Mouse (Mus musculus): ENCODE results near the gene Adgrd1. TPM values are rescaled to one million over a fixed set of nuclear protein-coding genes. Genes with fewer than 3 reads are reported as not detected.

Gene Adgrd1
- polyA plus RNA-seq, 1 experiment from 2014 or later = 0.11 TPM

- Histone ChIP-seq H3K4me2 (replicated peaks) (no peak overlapping the region), H3K36me3 (no peaks in the 10 kb centered on the region), H3K9ac (replicated peaks) (no peak overlapping the region), H3K4me3 (no peak overlapping the region), H3K9me3 (peaks cover 2% of the 10 kb centered on the region; the same call in 1 of the 2 replicates), H3K27me3 (no peaks in the 10 kb centered on the region), H3K27ac (replicated peaks) (0 out of 2 replicates have a peak overlapping the region, but pooled peaks have one; percentile 32), H3K4me1 (peaks cover 25% of the 10 kb centered on the region)
- WGBS = 86% methylated on average over 2 of the region's 2 CpGs
- ATAC-seq (ENCODE audit: low FRiP score, low read depth) = no peak
These were observed 119.5 kb downstream of the Adgrd1 start for GRCm38 (mm10) chr5:129216001-129216400.

GRCm38 (mm10) chr5:129217481-129218221 lies 121.1 kb downstream of the Adgrd1 start:
- ATAC-seq (ENCODE audit: low FRiP score, low read depth) = 0 out of 2 replicates have a peak, but pooled peaks have one; percentile 20
- no peak overlapping the region for H3K4me3 ChIP-seq
- WGBS = 14% methylated on average over 22 of the region's 22 CpGs

GRCm38 (mm10) chr5:129218222-129218505 lies 121.6 kb downstream of the Adgrd1 start:
- peaks cover 19% of the 10 kb centered on the region for H3K4me1 ChIP-seq
- no peaks in the 10 kb centered on the region for H3K36me3 ChIP-seq
- no peaks in the 10 kb centered on the region for H3K27me3 ChIP-seq
- H3K27ac ChIP-seq (replicated peaks) = peak overlapping the region; percentile 65; the same call in 1 of the 2 replicates
- peak overlapping the region; percentile 26 for H3K4me2 ChIP-seq (replicated peaks)
- H3K4me3 ChIP-seq = no peak overlapping the region
- no peak overlapping the region for H3K9ac ChIP-seq (replicated peaks)
- peak; percentile 21; the same call in 1 of the 2 replicates for ATAC-seq (ENCODE audit: low FRiP score, low read depth)
- H3K9me3 ChIP-seq = peaks cover 2% of the 10 kb centered on the region; the same call in 1 of the 2 replicates
- 23% methylated on average over 2 of the region's 3 CpGs for WGBS

More at GRCm38 (mm10) chr5:129217481-129218221, 121.1 kb downstream of the Adgrd1 start:
- H3K27ac ChIP-seq (replicated peaks) = peak overlapping the region; percentile 65; the same call in 1 of the 2 replicates
- H3K4me1 ChIP-seq = peaks cover 19% of the 10 kb centered on the region
- no peaks in the 10 kb centered on the region for H3K27me3 ChIP-seq
- no peak overlapping the region for H3K9ac ChIP-seq (replicated peaks)
- H3K36me3 ChIP-seq = no peaks in the 10 kb centered on the region
- H3K9me3 ChIP-seq = peaks cover 2% of the 10 kb centered on the region; the same call in 1 of the 2 replicates
- H3K4me2 ChIP-seq (replicated peaks) = peak overlapping the region; percentile 26

GRCm38 (mm10) chr5:129218537-129218981 lies 122.0 kb downstream of the Adgrd1 start:
- no peak overlapping the region for H3K4me3 ChIP-seq
- peak; percentile 38; the same call in 1 of the 2 replicates for ATAC-seq (ENCODE audit: low FRiP score, low read depth)
- no peaks in the 10 kb centered on the region for H3K27me3 ChIP-seq
- H3K36me3 ChIP-seq = no peaks in the 10 kb centered on the region
- peak overlapping the region; percentile 26; the same call in 1 of the 2 replicates for H3K4me2 ChIP-seq (replicated peaks)
- H3K9me3 ChIP-seq = peaks cover 2% of the 10 kb centered on the region; the same call in 1 of the 2 replicates
- peaks cover 19% of the 10 kb centered on the region for H3K4me1 ChIP-seq
- H3K9ac ChIP-seq (replicated peaks) = no peak overlapping the region
- peak overlapping the region; percentile 65 for H3K27ac ChIP-seq (replicated peaks)
- WGBS = 8% methylated on average over 8 of the region's 8 CpGs

GRCm38 (mm10) chr5:129219178-129219760 lies 122.7 kb downstream of the Adgrd1 start:
- peaks cover 19% of the 10 kb centered on the region for H3K4me1 ChIP-seq
- no peak overlapping the region for H3K27ac ChIP-seq (replicated peaks)
- H3K9me3 ChIP-seq = peaks cover 2% of the 10 kb centered on the region; the same call in 1 of the 2 replicates
- H3K27me3 ChIP-seq = no peaks in the 10 kb centered on the region
- H3K9ac ChIP-seq (replicated peaks) = no peak overlapping the region
- no peak for ATAC-seq (ENCODE audit: low FRiP score, low read depth)
- WGBS = 85% methylated on average over 5 of the region's 5 CpGs
- H3K4me3 ChIP-seq = no peak overlapping the region
- no peaks in the 10 kb centered on the region for H3K36me3 ChIP-seq
- H3K4me2 ChIP-seq (replicated peaks) = no peak overlapping the region

GRCm38 (mm10) chr5:129225810-129226450 lies 129.4 kb downstream of the Adgrd1 start:
- H3K4me2 ChIP-seq (replicated peaks) = peak overlapping the region; percentile 32
- H3K27ac ChIP-seq (replicated peaks) = no peak overlapping the region
- H3K9ac ChIP-seq (replicated peaks) = no peak overlapping the region

GRCm38 (mm10) chr5:129228171-129228570 lies 131.6 kb downstream of the Adgrd1 start:
- no peaks in the 10 kb centered on the region for H3K36me3 ChIP-seq
- 92% methylated on average over 2 of the region's 2 CpGs for WGBS
- H3K9ac ChIP-seq (replicated peaks) = no peak overlapping the region
- no peak for ATAC-seq (ENCODE audit: low FRiP score, low read depth)
- H3K4me2 ChIP-seq (replicated peaks) = no peak overlapping the region
- no peaks in the 10 kb centered on the region for H3K9me3 ChIP-seq
- H3K4me1 ChIP-seq = 0 out of 2 replicates have a peak, but pooled peaks cover 4% of the 10 kb centered on the region
- no peak overlapping the region for H3K4me3 ChIP-seq
- no peak overlapping the region for H3K27ac ChIP-seq (replicated peaks)
- no peaks in the 10 kb centered on the region for H3K27me3 ChIP-seq

More at GRCm38 (mm10) chr5:129225810-129226450, 129.4 kb downstream of the Adgrd1 start:
- 0 out of 2 replicates have a peak, but pooled peaks cover 4% of the 10 kb centered on the region for H3K4me1 ChIP-seq
- ATAC-seq (ENCODE audit: low FRiP score, low read depth) = peak; percentile 47; the same call in 1 of the 2 replicates
- no peaks in the 10 kb centered on the region for H3K36me3 ChIP-seq
- 74% methylated on average over 33 of the region's 33 CpGs for WGBS
- no peaks in the 10 kb centered on the region for H3K9me3 ChIP-seq
- no peaks in the 10 kb centered on the region for H3K27me3 ChIP-seq
- H3K4me3 ChIP-seq = no peak overlapping the region

GRCm38 (mm10) chr5:129233301-129233700 lies 136.8 kb downstream of the Adgrd1 start:
- Histone ChIP-seq H3K4me2 (replicated peaks) (no peak overlapping the region), H3K9me3 (no peaks in the 10 kb centered on the region), H3K4me3 (no peak overlapping the region), H3K27ac (replicated peaks) (no peak overlapping the region), H3K27me3 (no peaks in the 10 kb centered on the region), H3K4me1 (no peaks in the 10 kb centered on the region), H3K36me3 (no peaks in the 10 kb centered on the region), H3K9ac (replicated peaks) (no peak overlapping the region)
- WGBS = 91% methylated on average over 4 of the region's 4 CpGs
- ATAC-seq (ENCODE audit: low FRiP score, low read depth) = no peak

- no peak for ATAC-seq (ENCODE audit: low FRiP score, low read depth)
- Histone ChIP-seq H3K4me1 (no peaks in the 10 kb centered on the region), H3K36me3 (no peaks in the 10 kb centered on the region), H3K9me3 (no peaks in the 10 kb centered on the region), H3K27ac (replicated peaks) (no peak overlapping the region), H3K27me3 (no peaks in the 10 kb centered on the region), H3K4me3 (no peak overlapping the region), H3K9ac (replicated peaks) (no peak overlapping the region), H3K4me2 (replicated peaks) (no peak overlapping the region)
- 84% methylated on average over 7 of the region's 7 CpGs for WGBS
These were observed 137.4 kb downstream of the Adgrd1 start for GRCm38 (mm10) chr5:129233881-129234432.

- H3K4me3 ChIP-seq = no peak overlapping the region
- H3K9me3 ChIP-seq = no peaks in the 10 kb centered on the region
- no peak overlapping the region for H3K9ac ChIP-seq (replicated peaks)
- no peaks in the 10 kb centered on the region for H3K27me3 ChIP-seq
- no peaks in the 10 kb centered on the region for H3K36me3 ChIP-seq
- H3K4me1 ChIP-seq = no peaks in the 10 kb centered on the region
- ATAC-seq (ENCODE audit: low FRiP score, low read depth) = no peak
- H3K4me2 ChIP-seq (replicated peaks) = no peak overlapping the region
- H3K27ac ChIP-seq (replicated peaks) = no peak overlapping the region
- WGBS = 90% methylated on average over 11 of the region's 11 CpGs
These were observed 139.8 kb downstream of the Adgrd1 start for GRCm38 (mm10) chr5:129236366-129236765.

- Histone ChIP-seq H3K4me3 (no peak overlapping the region), H3K27me3 (no peaks in the 10 kb centered on the region), H3K9ac (replicated peaks) (no peak overlapping the region), H3K27ac (replicated peaks) (no peak overlapping the region), H3K4me1 (no peaks in the 10 kb centered on the region), H3K36me3 (no peaks in the 10 kb centered on the region), H3K4me2 (replicated peaks) (no peak overlapping the region), H3K9me3 (no peaks in the 10 kb centered on the region)
- WGBS = 89% methylated on average over 11 of the region's 11 CpGs
- no peak for ATAC-seq (ENCODE audit: low FRiP score, low read depth)
These were observed 145.3 kb downstream of the Adgrd1 start for GRCm38 (mm10) chr5:129241865-129242264.

Data from midbrain, embryonic 12.5 days (tissue).